Mouse (Mus musculus): Measurements from ENCODE around the gene A430005L14Rik. TPM values are rescaled to one million over a fixed set of nuclear protein-coding genes. Genes with fewer than 3 reads are reported as not detected.

The A430005L14Rik gene
- polyA plus RNA-seq (2012; rRNA removed): 48.3 and 54.3 TPM in 2 replicates

GRCm38 (mm10) chr4:153956569-153957405, at the start of gene A430005L14Rik:
TSS of gene A430005L14Rik (plus strand) at chr4:153957237.

GRCm38 (mm10) chr4:153974431-153975291, 17.6 kb downstream of the A430005L14Rik start, which contains the start of the genes Dffb and Cep104:
TSS of gene Dffb (minus strand) at chr4:153975126.
TSS of gene Cep104 (plus strand) at chr4:153975194.

Other genes starting within 250 kb of the A430005L14Rik start
- gene Dffb, start 17.9 kb downstream of the A430005L14Rik start, polyA plus RNA-seq (2012; rRNA removed): 15.8 and 17.8 TPM in 2 replicates
- 10.2 and 11.9 TPM in 2 replicates for gene Cep104, start 18.0 kb downstream of the A430005L14Rik start, polyA plus RNA-seq (2012; rRNA removed)
- gene Lrrc47, start 54.5 kb downstream of the A430005L14Rik start, polyA plus RNA-seq (2012; rRNA removed): 51.3 and 56.2 TPM in 2 replicates
- 20.5 and 21.8 TPM in 2 replicates for gene Smim1, start 69.0 kb downstream of the A430005L14Rik start, polyA plus RNA-seq (2012; rRNA removed)
- gene Ccdc27, start 85.4 kb downstream of the A430005L14Rik start, polyA plus RNA-seq (2012; rRNA removed): not detected in 2 replicates
- 0.50 and 0.64 TPM in 2 replicates for gene Trp73, start 183.0 kb downstream of the A430005L14Rik start, polyA plus RNA-seq (2012; rRNA removed)
- 24.9 and 27.2 TPM in 2 replicates for gene Wrap73, start 185.1 kb downstream of the A430005L14Rik start, polyA plus RNA-seq (2012; rRNA removed)
- 246 and 269 TPM in 2 replicates for gene Tprgl, start 203.4 kb downstream of the A430005L14Rik start, polyA plus RNA-seq (2012; rRNA removed)
- gene Megf6, start 213.5 kb downstream of the A430005L14Rik start, polyA plus RNA-seq (2012; rRNA removed): 6.4 and 8.7 TPM in 2 replicates

All from colon, adult 2 months (tissue).